Mouse (Mus musculus): Measurements from ENCODE around the gene Ksr1. TPM values are rescaled to one million over a fixed set of nuclear protein-coding genes. Genes with fewer than 3 reads are reported as not detected.

The Ksr1 gene
- polyA plus RNA-seq, 1 experiment: 20.6 TPM

- no peaks in the 10 kb centered on the region for H3K27me3 ChIP-seq (ENCODE audit: control insufficient read depth, insufficient read depth, insufficient read length)
- H3K4me3 ChIP-seq: no peak overlapping the region
- TF ChIP-seq TCF3 (IDR thresholded peaks at IDR 0.05; ENCODE audit: insufficient read length, low read depth) (no peak), MYOG (IDR thresholded peaks at IDR 0.05; ENCODE audit: control insufficient read depth in 1 of 3, insufficient read depth in 1 of 3, insufficient read length in 2 of 3, low read depth in 2 of 3) (no peak)
- no peaks in the 10 kb centered on the region for H3K79me2 ChIP-seq (ENCODE audit: control insufficient read depth, insufficient read depth)
- no peak overlapping the region for H3ac ChIP-seq (ENCODE audit: control insufficient read depth, insufficient read length)
- no peak overlapping the region for H3K4me2 ChIP-seq (ENCODE audit: low read depth)
- H3K36me3 ChIP-seq (ENCODE audit: control insufficient read depth, insufficient read depth): no peaks in the 10 kb centered on the region
Measured at GRCm38 (mm10) chr11:78980083-78980634, 166.0 kb downstream of the Ksr1 start.

GRCm38 (mm10) chr11:78978176-78979019 is 167.8 kb downstream of the Ksr1 start:
- no peak overlapping the region for H3K4me3 ChIP-seq

GRCm38 (mm10) chr11:78976731-78977510 is 169.3 kb downstream of the Ksr1 start:
- no peaks in the 10 kb centered on the region for H3K27me3 ChIP-seq (ENCODE audit: control insufficient read depth, insufficient read depth, insufficient read length)
- no peak overlapping the region for H3K4me3 ChIP-seq
- no peak overlapping the region for H3K4me2 ChIP-seq (ENCODE audit: low read depth)
- no peaks in the 10 kb centered on the region for H3K79me2 ChIP-seq (ENCODE audit: control insufficient read depth, insufficient read depth)
- H3K36me3 ChIP-seq (ENCODE audit: control insufficient read depth, insufficient read depth): no peaks in the 10 kb centered on the region
- H3ac ChIP-seq (ENCODE audit: control insufficient read depth, insufficient read length): no peak overlapping the region
- TF ChIP-seq CEBPB (IDR thresholded peaks at IDR 0.05; ENCODE audit: insufficient read depth, poor library complexity, severe bottlenecking): no peak
- TF ChIP-seq TCF12 (IDR thresholded peaks at IDR 0.05; ENCODE audit: insufficient read depth, poor library complexity, severe bottlenecking): no peak
- TF ChIP-seq MYOD1 (IDR thresholded peaks at IDR 0.05; ENCODE audit: control insufficient read depth in 1 of 3, insufficient read length in 2 of 3, low read depth in 2 of 3): no peak
- TF ChIP-seq POLR2AphosphoS2 (IDR thresholded peaks at IDR 0.05; ENCODE audit: insufficient read length, low read depth): no peak
- TF ChIP-seq USF1 (IDR thresholded peaks at IDR 0.05; ENCODE audit: low read depth): no peak
- no peak for TF ChIP-seq REST (IDR thresholded peaks at IDR 0.05; ENCODE audit: insufficient read depth, insufficient read length)
- no peak for TF ChIP-seq POLR2A (IDR thresholded peaks at IDR 0.05; ENCODE audit: insufficient read length, low read depth)
- no peak for TF ChIP-seq SRF (IDR thresholded peaks at IDR 0.05; ENCODE audit: control insufficient read depth, insufficient read length, low read depth)
- TF ChIP-seq MAX (IDR thresholded peaks at IDR 0.05; ENCODE audit: low read depth): no peak
- no peak for TF ChIP-seq MYOG (IDR thresholded peaks at IDR 0.05; ENCODE audit: control insufficient read depth in 1 of 3, insufficient read depth in 1 of 3, insufficient read length in 2 of 3, low read depth in 2 of 3)
- no peak for TF ChIP-seq TCF3 (IDR thresholded peaks at IDR 0.05; ENCODE audit: insufficient read length, low read depth)
- TF ChIP-seq E2F4 (IDR thresholded peaks at IDR 0.05; ENCODE audit: insufficient read depth): no peak

More at GRCm38 (mm10) chr11:78978176-78979019, 167.8 kb downstream of the Ksr1 start:
- Histone ChIP-seq H3K36me3 (ENCODE audit: control insufficient read depth, insufficient read depth) (no peaks in the 10 kb centered on the region), H3K27me3 (ENCODE audit: control insufficient read depth, insufficient read depth, insufficient read length) (no peaks in the 10 kb centered on the region), H3K79me2 (ENCODE audit: control insufficient read depth, insufficient read depth) (no peaks in the 10 kb centered on the region), H3ac (ENCODE audit: control insufficient read depth, insufficient read length) (no peak overlapping the region), H3K4me2 (ENCODE audit: low read depth) (no peak overlapping the region)
- TF ChIP-seq POLR2AphosphoS2 (IDR thresholded peaks at IDR 0.05; ENCODE audit: insufficient read length, low read depth) (no peak), MAX (IDR thresholded peaks at IDR 0.05; ENCODE audit: low read depth) (no peak)

DNA sequence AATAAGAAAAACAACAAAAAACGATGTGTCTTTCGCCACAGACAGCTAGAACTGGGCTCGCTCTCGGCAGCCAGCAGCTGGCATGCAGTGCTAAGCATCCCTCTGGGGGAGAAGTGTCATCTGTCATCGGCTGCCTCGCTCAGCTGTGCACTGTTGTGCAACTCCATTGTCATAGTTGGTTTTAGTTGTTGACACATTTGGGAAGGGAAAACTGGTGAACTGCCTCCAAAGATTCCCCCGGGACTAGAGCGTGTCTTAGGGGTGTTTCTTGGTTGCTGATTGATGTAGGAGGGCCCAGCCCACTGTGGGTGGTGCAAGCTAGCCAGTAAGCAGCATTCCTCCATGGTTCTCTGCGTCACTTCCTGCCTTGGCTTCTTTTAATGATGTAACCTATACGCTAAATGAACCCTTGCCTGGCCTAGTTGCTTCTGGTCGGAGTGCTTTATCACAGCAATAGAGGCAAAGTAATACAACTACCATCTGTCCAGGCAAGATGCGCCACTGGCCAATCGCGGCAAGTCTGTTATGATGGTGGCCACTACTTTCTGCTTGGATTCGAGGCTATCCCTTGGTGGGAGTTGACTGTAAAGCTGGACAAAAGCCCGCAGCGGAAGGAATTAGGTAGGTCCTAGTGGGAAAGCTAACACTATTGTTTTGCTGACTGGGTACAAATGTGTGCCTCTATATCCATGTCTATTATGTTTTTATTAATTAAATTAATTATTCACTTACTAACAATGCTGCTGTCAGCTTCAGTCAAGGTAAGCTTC is 172.6 kb downstream of the Ksr1 start:
- TF ChIP-seq POLR2AphosphoS2 (IDR thresholded peaks at IDR 0.05; ENCODE audit: insufficient read length, low read depth) (no peak), POLR2A (IDR thresholded peaks at IDR 0.05; ENCODE audit: insufficient read length, low read depth) (no peak), MYOG (IDR thresholded peaks at IDR 0.05; ENCODE audit: control insufficient read depth in 1 of 3, insufficient read depth in 1 of 3, insufficient read length in 2 of 3, low read depth in 2 of 3) (peak; percentile 56 to 91 (median 65)), TCF12 (IDR thresholded peaks at IDR 0.05; ENCODE audit: insufficient read depth, poor library complexity, severe bottlenecking) (peak; percentile 31), TCF3 (IDR thresholded peaks at IDR 0.05; ENCODE audit: insufficient read length, low read depth) (peak; percentile 88), CEBPB (IDR thresholded peaks at IDR 0.05; ENCODE audit: insufficient read depth, poor library complexity, severe bottlenecking) (peak; percentile 92), MYOD1 (IDR thresholded peaks at IDR 0.05; ENCODE audit: control insufficient read depth in 1 of 3, insufficient read length in 2 of 3, low read depth in 2 of 3) (peak; percentile 45 to 89 (median 52)), SRF (IDR thresholded peaks at IDR 0.05; ENCODE audit: control insufficient read depth, insufficient read length, low read depth) (no peak), USF1 (IDR thresholded peaks at IDR 0.05; ENCODE audit: low read depth) (no peak)
- H3K4me3 ChIP-seq: no peak overlapping the region
- H3K36me3 ChIP-seq (ENCODE audit: control insufficient read depth, insufficient read depth): no peaks in the 10 kb centered on the region
- H3K27me3 ChIP-seq (ENCODE audit: control insufficient read depth, insufficient read depth, insufficient read length): no peaks in the 10 kb centered on the region
- peak overlapping the region; percentile 39 for H3K4me2 ChIP-seq (ENCODE audit: low read depth)
- H3ac ChIP-seq (ENCODE audit: control insufficient read depth, insufficient read length): no peak overlapping the region
- H3K79me2 ChIP-seq (ENCODE audit: control insufficient read depth, insufficient read depth): no peaks in the 10 kb centered on the region
